Mouse (Mus musculus): ENCODE results near the gene Tbx2. TPM values are rescaled to one million over a fixed set of nuclear protein-coding genes. Genes with fewer than 3 reads are reported as not detected.
A peak's percentile ranks its signal among the peaks of the same experiment; 100 is the strongest.

Tbx2 gene
- polyA plus RNA-seq (2016; fragmentation: Nextera tagmentation; extraction: Ambion mirVana): 0.27 and 0.43 TPM in 2 replicates

GRCm38 (mm10) chr11:85832231-85832924, at the start of gene Tbx2:
Gene Tbx2, plus strand, starts transcription at chr11:85832551.
- Histone ChIP-seq H3K27me3 (ENCODE audit: low read depth, poor library complexity, severe bottlenecking) (peaks cover 100% of the 10 kb centered on the region), H3K27ac (replicated peaks) (peak within 1 kb of the TSS; percentile 65; the same call in 1 of the 2 replicates), H3K36me3 (no peaks in the 10 kb centered on the region), H3K4me3 (peak within 1 kb of the TSS; percentile 58), H3K4me1 (peaks cover 68% of the 10 kb centered on the region), H3K9me3 (replicated peaks) (no peaks in the 10 kb centered on the region)
- 1% methylated on average over 49 of the region's 52 CpGs for WGBS
- peak; percentile 72 for DNase-seq (ENCODE audit: low spot score)

GRCm38 (mm10) chr11:85786113-85786718, 46.1 kb upstream of the Tbx2 start:
- 84% methylated on average over 3 of the region's 3 CpGs for WGBS
- no peak for DNase-seq (ENCODE audit: low spot score)
- H3K9me3 ChIP-seq (replicated peaks): no peaks in the 10 kb centered on the region
- H3K27me3 ChIP-seq (ENCODE audit: low read depth, poor library complexity, severe bottlenecking): peaks cover 4% of the 10 kb centered on the region; the same call in 1 of the 2 replicates
- H3K27ac ChIP-seq (replicated peaks): no peak overlapping the region
- no peak overlapping the region for H3K4me3 ChIP-seq
- H3K36me3 ChIP-seq: no peaks in the 10 kb centered on the region
- H3K4me1 ChIP-seq: peaks cover 8% of the 10 kb centered on the region

- no peak overlapping the region for H3K4me3 ChIP-seq
- H3K9me3 ChIP-seq (replicated peaks): no peaks in the 10 kb centered on the region
- 91% methylated on average over 7 of the region's 7 CpGs for WGBS
- H3K36me3 ChIP-seq: no peaks in the 10 kb centered on the region
- DNase-seq (ENCODE audit: low spot score): no peak
- H3K4me1 ChIP-seq: peaks cover 17% of the 10 kb centered on the region
- H3K27me3 ChIP-seq (ENCODE audit: low read depth, poor library complexity, severe bottlenecking): peaks cover 8% of the 10 kb centered on the region; the same call in 1 of the 2 replicates
- no peak overlapping the region for H3K27ac ChIP-seq (replicated peaks)
Observed at GRCm38 (mm10) chr11:85789750-85790149, 42.6 kb upstream of the Tbx2 start.

GRCm38 (mm10) chr11:85790267-85790666, 42.1 kb upstream of the Tbx2 start:
- Histone ChIP-seq H3K4me1 (peaks cover 16% of the 10 kb centered on the region), H3K9me3 (replicated peaks) (no peaks in the 10 kb centered on the region), H3K4me3 (no peak overlapping the region), H3K27ac (replicated peaks) (no peak overlapping the region), H3K36me3 (no peaks in the 10 kb centered on the region), H3K27me3 (ENCODE audit: low read depth, poor library complexity, severe bottlenecking) (peaks cover 8% of the 10 kb centered on the region; the same call in 1 of the 2 replicates)
- DNase-seq (ENCODE audit: low spot score): no peak
- WGBS: 76% methylated on average over 2 of the region's 2 CpGs

GRCm38 (mm10) chr11:85791212-85791611, 41.1 kb upstream of the Tbx2 start:
- Histone ChIP-seq H3K4me1 (peaks cover 10% of the 10 kb centered on the region; the same call in 1 of the 2 replicates), H3K27me3 (ENCODE audit: low read depth, poor library complexity, severe bottlenecking) (peaks cover 8% of the 10 kb centered on the region; the same call in 1 of the 2 replicates), H3K27ac (replicated peaks) (no peak overlapping the region), H3K4me3 (no peak overlapping the region), H3K36me3 (no peaks in the 10 kb centered on the region), H3K9me3 (replicated peaks) (no peaks in the 10 kb centered on the region)
- no peak for DNase-seq (ENCODE audit: low spot score)
- WGBS: 70% methylated on average over 1 of the region's 1 CpGs

GRCm38 (mm10) chr11:85792534-85793215, 39.7 kb upstream of the Tbx2 start:
- Histone ChIP-seq H3K27me3 (ENCODE audit: low read depth, poor library complexity, severe bottlenecking) (peaks cover 8% of the 10 kb centered on the region; the same call in 1 of the 2 replicates), H3K27ac (replicated peaks) (no peak overlapping the region), H3K4me3 (no peak overlapping the region), H3K4me1 (peaks cover 10% of the 10 kb centered on the region; the same call in 1 of the 2 replicates), H3K36me3 (no peaks in the 10 kb centered on the region), H3K9me3 (replicated peaks) (no peaks in the 10 kb centered on the region)
- no peak for DNase-seq (ENCODE audit: low spot score)
- WGBS: 69% methylated on average over 12 of the region's 12 CpGs

GRCm38 (mm10) chr11:85799456-85799855, 32.9 kb upstream of the Tbx2 start:
- no peak overlapping the region for H3K27ac ChIP-seq (replicated peaks)
- 0 out of 2 replicates have a peak, but pooled peaks cover 4% of the 10 kb centered on the region for H3K27me3 ChIP-seq (ENCODE audit: low read depth, poor library complexity, severe bottlenecking)
- no peak for DNase-seq (ENCODE audit: low spot score)
- no peaks in the 10 kb centered on the region for H3K9me3 ChIP-seq (replicated peaks)
- WGBS: 91% methylated on average over 4 of the region's 4 CpGs
- H3K4me1 ChIP-seq: no peaks in the 10 kb centered on the region
- no peak overlapping the region for H3K4me3 ChIP-seq
- no peaks in the 10 kb centered on the region for H3K36me3 ChIP-seq

- no peak overlapping the region for H3K27ac ChIP-seq (replicated peaks)
- H3K36me3 ChIP-seq: no peaks in the 10 kb centered on the region
- DNase-seq (ENCODE audit: low spot score): no peak
- 0 out of 2 replicates have a peak, but pooled peaks cover 4% of the 10 kb centered on the region for H3K27me3 ChIP-seq (ENCODE audit: low read depth, poor library complexity, severe bottlenecking)
- no peaks in the 10 kb centered on the region for H3K9me3 ChIP-seq (replicated peaks)
- WGBS: 76% methylated on average over 19 of the region's 19 CpGs
- H3K4me3 ChIP-seq: no peak overlapping the region
- no peaks in the 10 kb centered on the region for H3K4me1 ChIP-seq
Observed at GRCm38 (mm10) chr11:85799856-85800255, 32.5 kb upstream of the Tbx2 start.

- no peaks in the 10 kb centered on the region for H3K4me1 ChIP-seq
- no peaks in the 10 kb centered on the region for H3K9me3 ChIP-seq (replicated peaks)
- H3K27ac ChIP-seq (replicated peaks): no peak overlapping the region
- H3K27me3 ChIP-seq (ENCODE audit: low read depth, poor library complexity, severe bottlenecking): 0 out of 2 replicates have a peak, but pooled peaks cover 4% of the 10 kb centered on the region
- H3K4me3 ChIP-seq: no peak overlapping the region
- 83% methylated on average over 11 of the region's 11 CpGs for WGBS
- H3K36me3 ChIP-seq: no peaks in the 10 kb centered on the region
- no peak for DNase-seq (ENCODE audit: low spot score)
Observed at GRCm38 (mm10) chr11:85800380-85800779, 32.0 kb upstream of the Tbx2 start.

GRCm38 (mm10) chr11:85804048-85804447, 28.3 kb upstream of the Tbx2 start:
- Histone ChIP-seq H3K36me3 (no peaks in the 10 kb centered on the region), H3K27me3 (ENCODE audit: low read depth, poor library complexity, severe bottlenecking) (no peaks in the 10 kb centered on the region), H3K4me1 (no peaks in the 10 kb centered on the region), H3K9me3 (replicated peaks) (no peaks in the 10 kb centered on the region), H3K4me3 (no peak overlapping the region), H3K27ac (replicated peaks) (no peak overlapping the region)
- 86% methylated on average over 5 of the region's 5 CpGs for WGBS
- DNase-seq (ENCODE audit: low spot score): no peak

- no peak for DNase-seq (ENCODE audit: low spot score)
- H3K9me3 ChIP-seq (replicated peaks): no peaks in the 10 kb centered on the region
- H3K27me3 ChIP-seq (ENCODE audit: low read depth, poor library complexity, severe bottlenecking): no peaks in the 10 kb centered on the region
- H3K27ac ChIP-seq (replicated peaks): no peak overlapping the region
- H3K36me3 ChIP-seq: no peaks in the 10 kb centered on the region
- H3K4me3 ChIP-seq: no peak overlapping the region
- 0 out of 2 replicates have a peak, but pooled peaks cover 2% of the 10 kb centered on the region for H3K4me1 ChIP-seq
- WGBS: 95% methylated on average over 1 of the region's 1 CpGs
Observed at GRCm38 (mm10) chr11:85805779-85806178, 26.6 kb upstream of the Tbx2 start.

GRCm38 (mm10) chr11:85807353-85807752, 25.0 kb upstream of the Tbx2 start:
- DNase-seq (ENCODE audit: low spot score): no peak
- peaks cover 11% of the 10 kb centered on the region; the same call in 1 of the 2 replicates for H3K27me3 ChIP-seq (ENCODE audit: low read depth, poor library complexity, severe bottlenecking)
- H3K4me1 ChIP-seq: 0 out of 2 replicates have a peak, but pooled peaks cover 3% of the 10 kb centered on the region
- H3K27ac ChIP-seq (replicated peaks): no peak overlapping the region
- no peaks in the 10 kb centered on the region for H3K36me3 ChIP-seq
- no peak overlapping the region for H3K4me3 ChIP-seq
- no peaks in the 10 kb centered on the region for H3K9me3 ChIP-seq (replicated peaks)
- 91% methylated on average over 11 of the region's 11 CpGs for WGBS

All from midbrain, embryonic 10.5 days (tissue).